Mouse (Mus musculus) megakaryocyte, embryonic 14.5 days (primary cell): Measurements from ENCODE around the gene Mcrs1.

ENCODE experiments used
- FLI1 ChIP-seq: IDR thresholded peaks from 2 replicates; pipeline ENCODE4 v1.6.1; 2012; ENCODE audit warnings: low read length, inconsistent platforms, mixed read lengths
- GATA1 ChIP-seq: IDR thresholded peaks from 3 replicates; pipeline ENCODE4 v1.6.1; 2012; ENCODE audit warnings: mixed read lengths, low read length, inconsistent platforms, borderline replicate concordance

DNA sequence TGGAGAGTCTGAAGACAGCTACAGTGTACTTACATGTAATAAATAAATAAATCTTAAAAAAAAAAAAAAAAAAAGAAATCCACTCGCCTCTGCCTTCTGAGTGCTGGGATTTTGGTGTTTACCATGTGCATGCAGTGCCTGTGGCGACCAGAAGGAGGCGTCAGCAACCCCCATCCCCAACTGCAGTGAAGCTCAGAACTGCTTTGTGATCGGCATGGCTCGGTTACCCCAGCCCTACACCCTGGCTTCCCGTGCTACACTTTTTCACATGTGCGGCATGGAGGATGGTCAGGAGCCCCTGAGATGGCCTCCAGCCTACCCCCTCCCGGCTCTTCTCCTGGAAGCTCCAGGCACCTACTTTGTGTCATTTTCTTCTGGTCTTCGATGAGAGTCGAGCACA lies 31.7 kb upstream of the Mcrs1 start:
- TF ChIP-seq GATA1 = no peak
- no peak for TF ChIP-seq FLI1
